Mouse (Mus musculus): Measurements from ENCODE around the gene Hoxa5. TPM values are rescaled to one million over a fixed set of nuclear protein-coding genes. Genes with fewer than 3 reads are reported as not detected.

Hoxa5 gene
- polyA plus RNA-seq, 1 experiment from 2014 or later, result 2.6 TPM

GRCm38 (mm10) chr6:52182030-52182429 is 22.4 kb downstream of the Hoxa5 start:
- no peak overlapping the region for H3K4me2 ChIP-seq
- H3K27me3 ChIP-seq (ENCODE audit: control insufficient read depth, insufficient read depth, low read length), result peaks cover 99% of the 10 kb centered on the region
- H3K9me3 ChIP-seq (replicated peaks; ENCODE audit: control insufficient read depth, low read length), result no peaks in the 10 kb centered on the region
- H3K36me3 ChIP-seq (ENCODE audit: control insufficient read depth, insufficient read depth, low read length), result no peaks in the 10 kb centered on the region
- no peaks in the 10 kb centered on the region for H3K4me1 ChIP-seq (ENCODE audit: control insufficient read depth, insufficient read depth, low read length)
- H3K9ac ChIP-seq (ENCODE audit: low read depth, low read length), result no peak overlapping the region
- 31% methylated on average over 2 of the region's 2 CpGs for WGBS (ENCODE audit: insufficient replicate concordance)
- H3K27ac ChIP-seq (ENCODE audit: low read depth, low read length), result no peak overlapping the region
- ATAC-seq (replicated peaks; ENCODE audit: insufficient number of reproducible peaks, low FRiP score, low TSS enrichment), result no peak
- H3K4me3 ChIP-seq (ENCODE audit: low read depth, low read length), result no peak overlapping the region

- 17% methylated on average over 3 of the region's 3 CpGs for WGBS (ENCODE audit: insufficient replicate concordance)
- Histone ChIP-seq H3K4me3 (ENCODE audit: low read depth, low read length) (no peak overlapping the region), H3K9ac (ENCODE audit: low read depth, low read length) (no peak overlapping the region), H3K27me3 (ENCODE audit: control insufficient read depth, insufficient read depth, low read length) (peaks cover 95% of the 10 kb centered on the region), H3K36me3 (ENCODE audit: control insufficient read depth, insufficient read depth, low read length) (no peaks in the 10 kb centered on the region), H3K4me1 (ENCODE audit: control insufficient read depth, insufficient read depth, low read length) (no peaks in the 10 kb centered on the region), H3K9me3 (replicated peaks; ENCODE audit: control insufficient read depth, low read length) (no peaks in the 10 kb centered on the region), H3K27ac (ENCODE audit: low read depth, low read length) (no peak overlapping the region), H3K4me2 (no peak overlapping the region; the same call in 1 of the 2 replicates)
- ATAC-seq (replicated peaks; ENCODE audit: insufficient number of reproducible peaks, low FRiP score, low TSS enrichment), result no peak
Measured at GRCm38 (mm10) chr6:52180726-52181125, 23.7 kb downstream of the Hoxa5 start.

- Histone ChIP-seq H3K27ac (ENCODE audit: low read depth, low read length) (no peak overlapping the region), H3K4me3 (ENCODE audit: low read depth, low read length) (peak overlapping the region; percentile 15), H3K9ac (ENCODE audit: low read depth, low read length) (no peak overlapping the region; the same call in 1 of the 2 replicates), H3K36me3 (ENCODE audit: control insufficient read depth, insufficient read depth, low read length) (no peaks in the 10 kb centered on the region), H3K4me2 (peak overlapping the region; percentile 45), H3K4me1 (ENCODE audit: control insufficient read depth, insufficient read depth, low read length) (no peaks in the 10 kb centered on the region), H3K9me3 (replicated peaks; ENCODE audit: control insufficient read depth, low read length) (no peaks in the 10 kb centered on the region), H3K27me3 (ENCODE audit: control insufficient read depth, insufficient read depth, low read length) (peaks cover 95% of the 10 kb centered on the region)
- 9% methylated on average over 11 of the region's 11 CpGs for WGBS (ENCODE audit: insufficient replicate concordance)
- ATAC-seq (replicated peaks; ENCODE audit: insufficient number of reproducible peaks, low FRiP score, low TSS enrichment), result no peak
Measured at GRCm38 (mm10) chr6:52180213-52180710, 24.1 kb downstream of the Hoxa5 start.

GRCm38 (mm10) chr6:52179690-52180089 is 24.7 kb downstream of the Hoxa5 start:
- peak overlapping the region; percentile 50; the same call in 1 of the 2 replicates for H3K9ac ChIP-seq (ENCODE audit: low read depth, low read length)
- peak overlapping the region; percentile 18; the same call in 1 of the 2 replicates for H3K27ac ChIP-seq (ENCODE audit: low read depth, low read length)
- H3K36me3 ChIP-seq (ENCODE audit: control insufficient read depth, insufficient read depth, low read length), result no peaks in the 10 kb centered on the region
- H3K9me3 ChIP-seq (replicated peaks; ENCODE audit: control insufficient read depth, low read length), result no peaks in the 10 kb centered on the region
- H3K27me3 ChIP-seq (ENCODE audit: control insufficient read depth, insufficient read depth, low read length), result peaks cover 95% of the 10 kb centered on the region
- no peaks in the 10 kb centered on the region for H3K4me1 ChIP-seq (ENCODE audit: control insufficient read depth, insufficient read depth, low read length)
- H3K4me3 ChIP-seq (ENCODE audit: low read depth, low read length), result peak overlapping the region; percentile 18
- 4% methylated on average over 10 of the region's 10 CpGs for WGBS (ENCODE audit: insufficient replicate concordance)
- no peak for ATAC-seq (replicated peaks; ENCODE audit: insufficient number of reproducible peaks, low FRiP score, low TSS enrichment)
- peak overlapping the region; percentile 45 for H3K4me2 ChIP-seq

- H3K27me3 ChIP-seq (ENCODE audit: control insufficient read depth, insufficient read depth, low read length), result peaks cover 93% of the 10 kb centered on the region
- peak overlapping the region; percentile 18 for H3K4me3 ChIP-seq (ENCODE audit: low read depth, low read length)
- 6% methylated on average over 4 of the region's 4 CpGs for WGBS (ENCODE audit: insufficient replicate concordance)
- H3K9me3 ChIP-seq (replicated peaks; ENCODE audit: control insufficient read depth, low read length), result no peaks in the 10 kb centered on the region
- H3K4me1 ChIP-seq (ENCODE audit: control insufficient read depth, insufficient read depth, low read length), result no peaks in the 10 kb centered on the region
- peak overlapping the region; percentile 45 for H3K4me2 ChIP-seq
- H3K36me3 ChIP-seq (ENCODE audit: control insufficient read depth, insufficient read depth, low read length), result no peaks in the 10 kb centered on the region
- peak overlapping the region; percentile 50; the same call in 1 of the 2 replicates for H3K9ac ChIP-seq (ENCODE audit: low read depth, low read length)
- no peak for ATAC-seq (replicated peaks; ENCODE audit: insufficient number of reproducible peaks, low FRiP score, low TSS enrichment)
- H3K27ac ChIP-seq (ENCODE audit: low read depth, low read length), result peak overlapping the region; percentile 18; the same call in 1 of the 2 replicates
Measured at GRCm38 (mm10) chr6:52178918-52179665, 25.3 kb downstream of the Hoxa5 start.

GRCm38 (mm10) chr6:52177806-52178205 is 26.6 kb downstream of the Hoxa5 start:
- no peak for ATAC-seq (replicated peaks; ENCODE audit: insufficient number of reproducible peaks, low FRiP score, low TSS enrichment)
- WGBS (ENCODE audit: insufficient replicate concordance), result 2% methylated on average over 9 of the region's 9 CpGs
- no peaks in the 10 kb centered on the region for H3K4me1 ChIP-seq (ENCODE audit: control insufficient read depth, insufficient read depth, low read length)

GRCm38 (mm10) chr6:52177061-52177735 is 27.2 kb downstream of the Hoxa5 start, which contains the start of gene 5730596B20Rik:
5730596B20Rik (plus strand) TSS chr6:52177498.
- under 1% methylated on average over 36 of the region's 36 CpGs for WGBS (ENCODE audit: insufficient replicate concordance)
- Histone ChIP-seq H3K36me3 (ENCODE audit: control insufficient read depth, insufficient read depth, low read length) (no peaks in the 10 kb centered on the region), H3K9me3 (replicated peaks; ENCODE audit: control insufficient read depth, low read length) (no peaks in the 10 kb centered on the region), H3K4me2 (peak within 1 kb of the TSS; percentile 45), H3K27ac (ENCODE audit: low read depth, low read length) (peak within 1 kb of the TSS; percentile 25; the same call in 1 of the 2 replicates), H3K4me1 (ENCODE audit: control insufficient read depth, insufficient read depth, low read length) (no peaks in the 10 kb centered on the region), H3K4me3 (ENCODE audit: low read depth, low read length) (peak within 1 kb of the TSS; percentile 38), H3K9ac (ENCODE audit: low read depth, low read length) (peak within 1 kb of the TSS; percentile 60; the same call in 1 of the 2 replicates), H3K27me3 (ENCODE audit: control insufficient read depth, insufficient read depth, low read length) (peaks cover 92% of the 10 kb centered on the region)
- ATAC-seq (replicated peaks; ENCODE audit: insufficient number of reproducible peaks, low FRiP score, low TSS enrichment), result no peak

More at GRCm38 (mm10) chr6:52177806-52178205, 26.6 kb downstream of the Hoxa5 start:
- peak overlapping the region; percentile 60; the same call in 1 of the 2 replicates for H3K9ac ChIP-seq (ENCODE audit: low read depth, low read length)
- no peaks in the 10 kb centered on the region for H3K36me3 ChIP-seq (ENCODE audit: control insufficient read depth, insufficient read depth, low read length)
- peaks cover 92% of the 10 kb centered on the region for H3K27me3 ChIP-seq (ENCODE audit: control insufficient read depth, insufficient read depth, low read length)
- H3K4me3 ChIP-seq (ENCODE audit: low read depth, low read length), result peak overlapping the region; percentile 38
- H3K27ac ChIP-seq (ENCODE audit: low read depth, low read length), result no peak overlapping the region; the same call in 1 of the 2 replicates
- no peaks in the 10 kb centered on the region for H3K9me3 ChIP-seq (replicated peaks; ENCODE audit: control insufficient read depth, low read length)
- H3K4me2 ChIP-seq, result peak overlapping the region; percentile 20; the same call in 1 of the 2 replicates

- 2% methylated on average over 6 of the region's 6 CpGs for WGBS (ENCODE audit: insufficient replicate concordance)
- peak overlapping the region; percentile 25; the same call in 1 of the 2 replicates for H3K27ac ChIP-seq (ENCODE audit: low read depth, low read length)
- no peak for ATAC-seq (replicated peaks; ENCODE audit: insufficient number of reproducible peaks, low FRiP score, low TSS enrichment)
- 0 out of 2 replicates have a peak, but pooled peaks cover 2% of the 10 kb centered on the region for H3K4me1 ChIP-seq (ENCODE audit: control insufficient read depth, insufficient read depth, low read length)
- no peaks in the 10 kb centered on the region for H3K36me3 ChIP-seq (ENCODE audit: control insufficient read depth, insufficient read depth, low read length)
- H3K9ac ChIP-seq (ENCODE audit: low read depth, low read length), result peak overlapping the region; percentile 60; the same call in 1 of the 2 replicates
- H3K4me2 ChIP-seq, result peak overlapping the region; percentile 20
- H3K27me3 ChIP-seq (ENCODE audit: control insufficient read depth, insufficient read depth, low read length), result peaks cover 92% of the 10 kb centered on the region
- H3K9me3 ChIP-seq (replicated peaks; ENCODE audit: control insufficient read depth, low read length), result no peaks in the 10 kb centered on the region
- peak overlapping the region; percentile 38 for H3K4me3 ChIP-seq (ENCODE audit: low read depth, low read length)
Measured at GRCm38 (mm10) chr6:52176391-52176790, 28.0 kb downstream of the Hoxa5 start.
